Mouse (Mus musculus) limb, embryonic 13.5 days (tissue): ENCODE measurements around the gene Ndufs7. TPM values are rescaled to one million over a fixed set of nuclear protein-coding genes. Genes with fewer than 3 reads are reported as not detected.
A peak's percentile ranks its signal among the peaks of the same experiment; 100 is the strongest.

Experiments
- ATAC-seq: fragments of 200-750 bp; cut with Nextera tagmentation; 2 replicates; pipeline ENCODE4 v1.8.0; 2017; ENCODE audit warnings: low read depth, moderate number of reproducible peaks, moderate TSS enrichment; ENCODE audit not compliant: low FRiP score
- H3K27ac ChIP-seq: fragments of 300-500 bp; sonication (generic); 2 replicates; pipeline ENCODE4 v1.5.1; 2015; ENCODE audit warnings: inconsistent platforms, mild to moderate bottlenecking, moderate library complexity
- H3K27me3 ChIP-seq: fragments of 300-500 bp; sonication (generic); 2 replicates; pipeline ENCODE4 v1.6.1; 2015; ENCODE audit warnings: mild to moderate bottlenecking, inconsistent platforms
- H3K36me3 ChIP-seq: fragments of 300-500 bp; sonication (generic); 2 replicates; pipeline ENCODE4 v1.6.1; 2015; ENCODE audit warnings: inconsistent platforms, mild to moderate bottlenecking, moderate library complexity
- H3K4me1 ChIP-seq: fragments of 300-500 bp; sonication (generic); 2 replicates; pipeline ENCODE4 v1.6.1; 2015; ENCODE audit warnings: inconsistent platforms
- H3K4me2 ChIP-seq: fragments of 300-500 bp; sonication (generic); replicated peaks from 2 replicates; pipeline ENCODE4 v1.6.1; 2015; ENCODE audit warnings: inconsistent platforms, mild to moderate bottlenecking, moderate library complexity
- H3K4me3 ChIP-seq: fragments of 300-500 bp; sonication (generic); 2 replicates; pipeline ENCODE4 v1.5.1; 2015; ENCODE audit warnings: moderate library complexity, mild to moderate bottlenecking, inconsistent platforms
- H3K9ac ChIP-seq: fragments of 300-500 bp; sonication (generic); 2 replicates; pipeline ENCODE4 v1.6.1; 2015; ENCODE audit warnings: mild to moderate bottlenecking, inconsistent platforms
- H3K9me3 ChIP-seq: fragments of 300-500 bp; sonication (generic); 2 replicates; pipeline ENCODE4 v1.6.1; 2016; ENCODE audit warnings: inconsistent platforms
- WGBS: fragments of 180-500 bp; shearing (Covaris S2); methylation state at CpG from one replicate; pipeline ENCODE4 v1.1.7; 2015; 5-methylcytosine and 5-hydroxymethylcytosine counted together
- polyA plus RNA-seq: library from polyadenylated mRNA; unstranded; fragments of >200 nt; fragmentation: Nextera tagmentation; extraction: Ambion mirVana; gene quantifications from 2 replicates; pipeline ENCODE4 v1.2.1, GENCODE M21; 2015

Ndufs7 gene
- polyA plus RNA-seq, 1 experiment from 2014 or later, result 298 TPM

- Histone ChIP-seq H3K27me3 (no peaks in the 10 kb centered on the region), H3K36me3 (peaks cover 62% of the 10 kb centered on the region), H3K4me3 (no peak overlapping the region), H3K27ac (no peak overlapping the region; the same call in 1 of the 2 replicates), H3K4me2 (no peak overlapping the region), H3K4me1 (peaks cover 4% of the 10 kb centered on the region), H3K9ac (no peak overlapping the region), H3K9me3 (no peaks in the 10 kb centered on the region)
- 91% methylated on average over 12 of the region's 12 CpGs for WGBS
- no peak for ATAC-seq
Measured at GRCm38 (mm10) chr10:80288097-80288496, 39.2 kb downstream of the Ndufs7 start.

GRCm38 (mm10) chr10:80288657-80289056 is 39.7 kb downstream of the Ndufs7 start:
- no peak overlapping the region for H3K4me3 ChIP-seq
- 70% methylated on average over 8 of the region's 8 CpGs for WGBS
- no peaks in the 10 kb centered on the region for H3K27me3 ChIP-seq
- no peak for ATAC-seq
- H3K9ac ChIP-seq, result no peak overlapping the region
- H3K4me1 ChIP-seq, result peaks cover 10% of the 10 kb centered on the region
- no peak overlapping the region for H3K4me2 ChIP-seq
- H3K36me3 ChIP-seq, result peaks cover 62% of the 10 kb centered on the region
- no peaks in the 10 kb centered on the region for H3K9me3 ChIP-seq
- H3K27ac ChIP-seq, result no peak overlapping the region

GRCm38 (mm10) chr10:80292251-80293146 is 43.6 kb downstream of the Ndufs7 start, which contains the start of gene Rps15:
Gene Rps15, plus strand, starts transcription at chr10:80292453.
- H3K36me3 ChIP-seq, result peaks cover 39% of the 10 kb centered on the region
- H3K9ac ChIP-seq, result peak within 1 kb of the TSS; percentile 100
- ATAC-seq, result peak; percentile 84
- peak within 1 kb of the TSS; percentile 95 for H3K27ac ChIP-seq
- no peaks in the 10 kb centered on the region for H3K9me3 ChIP-seq
- peaks cover 39% of the 10 kb centered on the region for H3K4me1 ChIP-seq
- peak within 1 kb of the TSS; percentile 99 for H3K4me3 ChIP-seq
- H3K4me2 ChIP-seq, result peak within 1 kb of the TSS; percentile 99
- H3K27me3 ChIP-seq, result peaks cover 10% of the 10 kb centered on the region
- WGBS, result under 1% methylated on average over 72 of the region's 72 CpGs

- H3K9me3 ChIP-seq, result no peaks in the 10 kb centered on the region
- H3K36me3 ChIP-seq, result peaks cover 32% of the 10 kb centered on the region
- H3K4me2 ChIP-seq, result peak overlapping the region; percentile 99
- H3K27ac ChIP-seq, result peak overlapping the region; percentile 95; the same call in 1 of the 2 replicates
- peaks cover 39% of the 10 kb centered on the region for H3K4me1 ChIP-seq
- H3K27me3 ChIP-seq, result peaks cover 18% of the 10 kb centered on the region
- peak overlapping the region; percentile 100 for H3K9ac ChIP-seq
- ATAC-seq, result no peak
- 33% methylated on average over 14 of the region's 14 CpGs for whole genome bisulfite sequencing
- peak overlapping the region; percentile 99 for H3K4me3 ChIP-seq
Measured at GRCm38 (mm10) chr10:80293325-80293724, 44.4 kb downstream of the Ndufs7 start.

- Histone ChIP-seq H3K9me3 (no peaks in the 10 kb centered on the region), H3K36me3 (peaks cover 23% of the 10 kb centered on the region), H3K9ac (0 out of 2 replicates have a peak overlapping the region, but pooled peaks have one; percentile 4), H3K4me2 (peak overlapping the region; percentile 99; the same call in 1 of the 2 replicates), H3K4me1 (peaks cover 46% of the 10 kb centered on the region), H3K4me3 (peak overlapping the region; percentile 99; the same call in 1 of the 2 replicates), H3K27me3 (peaks cover 28% of the 10 kb centered on the region), H3K27ac (no peak overlapping the region)
- no peak for ATAC-seq
- WGBS, result 61% methylated on average over 4 of the region's 4 CpGs
Measured at GRCm38 (mm10) chr10:80294311-80294710, 45.4 kb downstream of the Ndufs7 start.

GRCm38 (mm10) chr10:80294788-80295303 is 45.9 kb downstream of the Ndufs7 start:
- Histone ChIP-seq H3K4me1 (peaks cover 50% of the 10 kb centered on the region), H3K27ac (peak overlapping the region; percentile 63; the same call in 1 of the 2 replicates), H3K4me3 (no peak overlapping the region; the same call in 1 of the 2 replicates), H3K27me3 (peaks cover 33% of the 10 kb centered on the region), H3K36me3 (peaks cover 21% of the 10 kb centered on the region), H3K9ac (0 out of 2 replicates have a peak overlapping the region, but pooled peaks have one; percentile 62), H3K9me3 (no peaks in the 10 kb centered on the region), H3K4me2 (no peak overlapping the region)
- WGBS, result 40% methylated on average over 7 of the region's 7 CpGs
- ATAC-seq, result no peak

GRCm38 (mm10) chr10:80295618-80296425 is 46.9 kb downstream of the Ndufs7 start, which contains the start of gene Apc2:
Gene Apc2, plus strand, starts transcription at chr10:80295977.
- Histone ChIP-seq H3K4me3 (peak within 1 kb of the TSS; percentile 45), H3K36me3 (peaks cover 21% of the 10 kb centered on the region), H3K9me3 (no peaks in the 10 kb centered on the region), H3K9ac (peak within 1 kb of the TSS; percentile 62), H3K4me1 (peaks cover 50% of the 10 kb centered on the region), H3K27me3 (peaks cover 43% of the 10 kb centered on the region), H3K4me2 (peak within 1 kb of the TSS; percentile 71), H3K27ac (peak within 1 kb of the TSS; percentile 63)
- under 1% methylated on average over 26 of the region's 26 CpGs for WGBS
- peak; percentile 65 for ATAC-seq

GRCm38 (mm10) chr10:80296824-80297223 is 47.9 kb downstream of the Ndufs7 start:
- H3K27me3 ChIP-seq, result peaks cover 53% of the 10 kb centered on the region
- 88% methylated on average over 5 of the region's 5 CpGs for WGBS
- peak overlapping the region; percentile 71 for H3K4me2 ChIP-seq
- H3K27ac ChIP-seq, result peak overlapping the region; percentile 28; the same call in 1 of the 2 replicates
- peaks cover 49% of the 10 kb centered on the region for H3K4me1 ChIP-seq
- H3K9me3 ChIP-seq, result no peaks in the 10 kb centered on the region
- peaks cover 21% of the 10 kb centered on the region for H3K36me3 ChIP-seq
- ATAC-seq, result no peak
- peak overlapping the region; percentile 45; the same call in 1 of the 2 replicates for H3K4me3 ChIP-seq
- peak overlapping the region; percentile 62 for H3K9ac ChIP-seq

GRCm38 (mm10) chr10:80297526-80298133 is 48.7 kb downstream of the Ndufs7 start:
- Histone ChIP-seq H3K4me3 (no peak overlapping the region), H3K27me3 (peaks cover 61% of the 10 kb centered on the region), H3K4me1 (peaks cover 53% of the 10 kb centered on the region), H3K36me3 (peaks cover 21% of the 10 kb centered on the region), H3K4me2 (no peak overlapping the region), H3K9me3 (no peaks in the 10 kb centered on the region), H3K9ac (no peak overlapping the region), H3K27ac (no peak overlapping the region)
- WGBS, result 67% methylated on average over 8 of the region's 8 CpGs
- no peak for ATAC-seq

- Histone ChIP-seq H3K9ac (peak overlapping the region; percentile 58), H3K4me3 (peak overlapping the region; percentile 37), H3K36me3 (peaks cover 14% of the 10 kb centered on the region), H3K9me3 (no peaks in the 10 kb centered on the region), H3K4me2 (peak overlapping the region; percentile 59), H3K4me1 (peaks cover 45% of the 10 kb centered on the region), H3K27me3 (peaks cover 71% of the 10 kb centered on the region), H3K27ac (no peak overlapping the region)
- 4% methylated on average over 26 of the region's 26 CpGs for WGBS
- 0 out of 2 replicates have a peak, but pooled peaks have one; percentile 20 for ATAC-seq
Measured at GRCm38 (mm10) chr10:80298571-80299281, 49.8 kb downstream of the Ndufs7 start.
